Mouse (Mus musculus): ENCODE measurements around the gene Eif4e.
"Not testable (repeated sequence)": the region's sequence is repeated elsewhere in the genome, so short reads cannot be mapped to it uniquely, and the experiment has no call there.

The Eif4e gene

GRCm38 (mm10) chr3:138517881-138518280 lies 8.1 kb upstream of the Eif4e start:
- in situ Hi-C loops (cut with MboI, MseI): no loop called here

- in situ Hi-C loops (cut with MboI, MseI): no loop called here
Observed at GRCm38 (mm10) chr3:138519218-138519617, 6.8 kb upstream of the Eif4e start.

- in situ Hi-C loops (cut with MboI, MseI): no loop called here
Observed at GRCm38 (mm10) chr3:138523956-138524355, 2.0 kb upstream of the Eif4e start.

- in situ Hi-C loops (cut with MboI, MseI): no loop called here
Observed at GRCm38 (mm10) chr3:138525494-138525893, 485 bp upstream of the Eif4e start.

- in situ Hi-C loops (cut with MboI, MseI): no loop called here
Observed at GRCm38 (mm10) chr3:138526916-138527666, 1.1 kb downstream of the Eif4e start.

- in situ Hi-C loops (cut with MboI, MseI): no loop called here
Observed at GRCm38 (mm10) chr3:138527667-138528231, 1.8 kb downstream of the Eif4e start.

GRCm38 (mm10) chr3:138528265-138528664 lies 2.3 kb downstream of the Eif4e start:
- in situ Hi-C loops (cut with MboI, MseI): no loop called here

- in situ Hi-C loops (cut with MboI, MseI): no loop called here
Observed at GRCm38 (mm10) chr3:138530578-138531478, 4.8 kb downstream of the Eif4e start.

- in situ Hi-C loops (cut with MboI, MseI): no loop called here
Observed at GRCm38 (mm10) chr3:138531479-138532181, 5.7 kb downstream of the Eif4e start.

- in situ Hi-C loops (cut with MboI, MseI): no loop called here
Observed at GRCm38 (mm10) chr3:138532764-138533163, 6.8 kb downstream of the Eif4e start.

GRCm38 (mm10) chr3:138536031-138536430 lies 10.1 kb downstream of the Eif4e start:
- in situ Hi-C loops (cut with MboI, MseI): no loop called here

- in situ Hi-C loops (cut with MboI, MseI): no loop called here
Observed at GRCm38 (mm10) chr3:138542621-138543020, 16.6 kb downstream of the Eif4e start.

GRCm38 (mm10) chr3:138544117-138544516 lies 18.1 kb downstream of the Eif4e start:
- in situ Hi-C loops (cut with MboI, MseI): no loop called here

- in situ Hi-C loops (cut with MboI, MseI): no loop called here
Observed at GRCm38 (mm10) chr3:138546678-138547077, 20.7 kb downstream of the Eif4e start.

- in situ Hi-C loops (cut with MboI, MseI): no loop called here
Observed at GRCm38 (mm10) chr3:138549045-138549444, 23.1 kb downstream of the Eif4e start.

- in situ Hi-C loops (cut with MboI, MseI): no loop called here
Observed at GRCm38 (mm10) chr3:138550336-138551123, 24.6 kb downstream of the Eif4e start.

- in situ Hi-C loops (cut with MboI, MseI): not testable (repeated sequence)
Observed at GRCm38 (mm10) chr3:138555279-138555678, 29.3 kb downstream of the Eif4e start.

- in situ Hi-C loops (cut with MboI, MseI): no loop called here
Observed at GRCm38 (mm10) chr3:138558529-138558928, 32.5 kb downstream of the Eif4e start.

GRCm38 (mm10) chr3:138560242-138560641 lies 34.3 kb downstream of the Eif4e start:
- in situ Hi-C loops (cut with MboI, MseI): no loop called here

- in situ Hi-C loops (cut with MboI, MseI): no loop called here
Observed at GRCm38 (mm10) chr3:138560886-138561285, 34.9 kb downstream of the Eif4e start.

GRCm38 (mm10) chr3:138578867-138579266 lies 52.9 kb downstream of the Eif4e start:
- in situ Hi-C loops (cut with MboI, MseI): no loop called here
